Mouse (Mus musculus) spleen, adult 2 months (tissue): Measurements from ENCODE around the gene Stat6.

Experiments used
- CTCF ChIP-seq: fragments of 200-500 bp; IDR thresholded peaks from 2 replicates; pipeline ENCODE4 v1.5.1; 2011; ENCODE audit warnings: mild to moderate bottlenecking, inconsistent platforms; ENCODE audit not compliant: insufficient read depth, insufficient read length, insufficient replicate concordance; ENCODE audit errors: extremely low read depth
- POLR2A ChIP-seq: fragments of 200-500 bp; IDR thresholded peaks from 2 replicates; pipeline ENCODE4 v1.6.1; 2011; ENCODE audit warnings: low read depth, low read length, inconsistent platforms

- TF ChIP-seq POLR2A (peak; percentile 91), CTCF (no peak)
Measured at GRCm38 (mm10) chr10:127642772-127643552, at the start of gene Stat6.
